13 mouse cellular contexts compared by ENCODE assay signal in genomic region chr5:127355836-127356235, GRCm38 (mm10).
DNase-seq lines count a peak whose midpoint lies in the region; ATAC-seq and TF ChIP-seq lines count a peak whose summit lies in the region.
"Had no signal": no experiment of that assay in that cellular context is flagged by ENCODE, and none has a peak within 500 bp of the region (broad histone marks: within the 10 kb centered on the region; RNA-seq: fewer than 3 reads in every experiment).

No protein-coding gene starts in this region.

- H3K27me3 ChIP-seq in lung, embryonic 14.5 days (ENCODE audit: insufficient read depth, low read length): no peaks in the 10 kb centered on the region
- H3K27me3 ChIP-seq: forebrain, embryonic 15.5 days; limb, embryonic 15.5 days; megakaryocyte, embryonic 14.5 days had no signal

- H3K9ac ChIP-seq in lung, embryonic 14.5 days: no peak overlapping the region
- H3K9ac ChIP-seq: forebrain, embryonic 15.5 days; limb, embryonic 15.5 days had no signal

- H3K4me1 ChIP-seq in lung, embryonic 14.5 days (ENCODE audit: insufficient read depth): peaks cover 7% of the 10 kb centered on the region; the same call in 1 of the 2 replicates
- H3K4me1 ChIP-seq: forebrain, embryonic 15.5 days; megakaryocyte, embryonic 14.5 days had no signal

- TF ChIP-seq CTCF in lung, embryonic 14.5 days (IDR thresholded peaks at IDR 0.05; ENCODE audit: low read depth): no peak

- no peaks in the 10 kb centered on the region for H3K9me3 ChIP-seq in lung, embryonic 14.5 days (ENCODE audit: low read depth, low read length)
- H3K9me3 ChIP-seq: forebrain, embryonic 15.5 days; limb, embryonic 15.5 days had no signal

- DNase-seq in lung, embryonic 14.5 days: peak; percentile 71
- DNase-seq in lung, adult 18-20 months: no peak
- peak; percentile 75 for DNase-seq in cerebellum, adult 11-12 months
- peak; percentile 68 for DNase-seq in embryo, embryonic 10 days (ENCODE audit: low spot score)
- peak; percentile 10 for DNase-seq in lung, postnatal 25 days (ENCODE audit: low spot score)
- no peak for DNase-seq in kidney, postnatal 36 days
- DNase-seq in spleen, postnatal 36 days (ENCODE audit: low spot score in 2 of 2): no peak
- DNase-seq in testis, postnatal 10 days (ENCODE audit: low spot score): no peak
- DNase-seq: right cerebral cortex, postnatal 25 days had no signal

- peak overlapping the region; percentile 36; the same call in 1 of the 2 replicates for H3K27ac ChIP-seq in lung, embryonic 14.5 days (ENCODE audit: low read depth)
- H3K27ac ChIP-seq: forebrain, embryonic 15.5 days; kidney, postnatal 0 days; limb, embryonic 15.5 days had no signal

- H3K4me3 ChIP-seq in lung, embryonic 14.5 days (ENCODE audit: low read depth, low read length): no peak overlapping the region
- H3K4me3 ChIP-seq: forebrain, embryonic 15.5 days; limb, embryonic 15.5 days; megakaryocyte, embryonic 14.5 days had no signal

- 0 out of 2 replicates have a peak overlapping the region, but pooled peaks have one; percentile 2 for H3K4me2 ChIP-seq in lung, embryonic 14.5 days
- H3K4me2 ChIP-seq: forebrain, embryonic 15.5 days; limb, embryonic 15.5 days had no signal

- 5% methylated on average over 8 of the region's 8 CpGs for WGBS in lung, embryonic 14.5 days

- peak; percentile 65; the same call in 1 of the 2 replicates for ATAC-seq in lung, embryonic 14.5 days (ENCODE audit: insufficient read depth)
- ATAC-seq: forebrain, embryonic 15.5 days had no signal

- H3K36me3 ChIP-seq in lung, embryonic 14.5 days (ENCODE audit: insufficient read depth): 0 out of 2 replicates have a peak, but pooled peaks cover 9% of the 10 kb centered on the region
- H3K36me3 ChIP-seq: forebrain, embryonic 15.5 days; limb, embryonic 15.5 days had no signal

Comparison
In these comparisons a context has a peak if more than half of its experiments do, and no peak if none do; other contexts are left out.
1. DNase-seq: peak in lung, embryonic 14.5 days (single experiment), cerebellum, adult 11-12 months (single experiment), embryo, embryonic 10 days (single experiment) and lung, postnatal 25 days (single experiment); none in lung, adult 18-20 months (0 of 2), kidney, postnatal 36 days (0 of 2), spleen, postnatal 36 days (0 of 2) and testis, postnatal 10 days (single experiment).